Mouse (Mus musculus) liver, embryonic 11.5 days (tissue): ENCODE measurements around the gene Ceacam19. TPM values are rescaled to one million over a fixed set of nuclear protein-coding genes. Genes with fewer than 3 reads are reported as not detected.
A peak's percentile ranks its signal among the peaks of the same experiment; 100 is the strongest.
"Not testable (repeated sequence)": the region's sequence is repeated elsewhere in the genome, so short reads cannot be mapped to it uniquely, and the experiment has no call there.

Experiments
- ATAC-seq: fragments of 200-750 bp; cut with Nextera tagmentation; replicated peaks from 2 replicates; pipeline ENCODE4 v1.8.0; 2017; ENCODE audit warnings: moderate number of reproducible peaks, mild to moderate bottlenecking, moderate TSS enrichment, moderate library complexity; ENCODE audit not compliant: low FRiP score
- DNase-seq: peaks from one replicate; pipeline ENCODE4 v3.0.0-alpha.2; 2017; ENCODE audit warnings: low spot score
- H3K27ac ChIP-seq: fragments of 300-500 bp; sonication (generic); 2 replicates; pipeline ENCODE4 v1.5.1; 2014; ENCODE audit warnings: mild to moderate bottlenecking, low read depth, low read length, control low read depth
- H3K27me3 ChIP-seq: fragments of 300-500 bp; sonication (generic); replicated peaks from 2 replicates; pipeline ENCODE4 v1.6.1; 2014; ENCODE audit warnings: low read length, mixed read lengths; ENCODE audit not compliant: control insufficient read depth, insufficient read depth
- H3K36me3 ChIP-seq: fragments of 300-500 bp; sonication (generic); 2 replicates; pipeline ENCODE4 v1.6.1; 2014; ENCODE audit warnings: mild to moderate bottlenecking, low read length, moderate library complexity, mixed read lengths; ENCODE audit not compliant: control insufficient read depth, insufficient read depth
- H3K4me1 ChIP-seq: fragments of 300-500 bp; sonication (generic); replicated peaks from 2 replicates; pipeline ENCODE4 v1.6.1; 2014; ENCODE audit warnings: low read length, mixed read lengths; ENCODE audit not compliant: control insufficient read depth, insufficient read depth
- H3K4me2 ChIP-seq: fragments of 300-500 bp; sonication (generic); 2 replicates; pipeline ENCODE4 v1.6.1; 2014; ENCODE audit warnings: mild to moderate bottlenecking, control low read depth, moderate library complexity
- H3K4me3 ChIP-seq: fragments of 300-500 bp; sonication (generic); 2 replicates; pipeline ENCODE4 v1.5.1; 2014; ENCODE audit warnings: low read depth, low read length, control low read depth
- H3K9ac ChIP-seq: fragments of 300-500 bp; sonication (generic); 2 replicates; pipeline ENCODE4 v1.6.1; 2014; ENCODE audit warnings: low read depth, low read length, control low read depth
- H3K9me3 ChIP-seq: fragments of 300-500 bp; sonication (generic); 2 replicates; pipeline ENCODE4 v1.6.1; 2016; ENCODE audit warnings: low read length, inconsistent platforms, mixed read lengths; ENCODE audit not compliant: control insufficient read depth
- WGBS: fragments of 180-500 bp; shearing (Covaris S2); extraction: QIAGEN DNeasy Blood & Tissue Kit; methylation state at CpG from one replicate; pipeline ENCODE4 v1.1.7; 2014; 5-methylcytosine and 5-hydroxymethylcytosine counted together
- polyA plus RNA-seq: library from polyadenylated mRNA; unstranded; fragments of >200 nt; fragmentation: Nextera tagmentation; extraction: Ambion mirVana; gene quantifications from 2 replicates; pipeline ENCODE4 v1.2.1, GENCODE M21; 2014

The Ceacam19 gene
- not detected in 2 replicates for polyA plus RNA-seq

DNA sequence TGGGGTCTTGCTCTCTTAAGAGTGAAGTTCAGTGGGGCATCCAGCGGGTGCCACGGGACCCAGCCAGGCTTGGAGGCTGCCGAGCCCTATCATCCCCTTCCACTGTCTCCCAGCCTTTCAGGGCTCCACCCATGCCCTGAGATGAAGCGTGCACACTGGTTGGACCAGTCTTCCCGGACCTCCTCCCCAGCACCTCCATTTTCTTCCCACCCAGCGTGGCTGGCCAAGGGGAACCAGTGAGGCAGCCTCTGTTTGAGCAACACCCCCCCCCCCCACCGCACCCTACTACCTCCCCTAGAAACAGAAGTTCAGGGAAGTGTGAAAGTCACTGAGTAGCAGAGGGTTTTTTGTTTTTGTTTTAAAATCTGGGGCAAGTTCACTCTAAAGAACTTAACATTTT is at the start of gene Ceacam19:
Gene Ceacam19 (minus strand): TSS at position 117 of the 400 bp plus-strand sequence.
- DNase-seq (no peak), ATAC-seq (no peak)
- no peaks in the 10 kb centered on the region for H3K36me3 ChIP-seq
- H3K27me3 ChIP-seq, result no peaks in the 10 kb centered on the region
- H3K4me3 ChIP-seq, result no peak within 1 kb of the TSS
- no peak within 1 kb of the TSS for H3K4me2 ChIP-seq
- 61% methylated on average over 7 of the region's 7 CpGs for WGBS
- H3K9me3 ChIP-seq, result no peaks in the 10 kb centered on the region
- H3K4me1 ChIP-seq, result no peaks in the 10 kb centered on the region
- no peak within 1 kb of the TSS for H3K9ac ChIP-seq
- no peak within 1 kb of the TSS for H3K27ac ChIP-seq

DNA sequence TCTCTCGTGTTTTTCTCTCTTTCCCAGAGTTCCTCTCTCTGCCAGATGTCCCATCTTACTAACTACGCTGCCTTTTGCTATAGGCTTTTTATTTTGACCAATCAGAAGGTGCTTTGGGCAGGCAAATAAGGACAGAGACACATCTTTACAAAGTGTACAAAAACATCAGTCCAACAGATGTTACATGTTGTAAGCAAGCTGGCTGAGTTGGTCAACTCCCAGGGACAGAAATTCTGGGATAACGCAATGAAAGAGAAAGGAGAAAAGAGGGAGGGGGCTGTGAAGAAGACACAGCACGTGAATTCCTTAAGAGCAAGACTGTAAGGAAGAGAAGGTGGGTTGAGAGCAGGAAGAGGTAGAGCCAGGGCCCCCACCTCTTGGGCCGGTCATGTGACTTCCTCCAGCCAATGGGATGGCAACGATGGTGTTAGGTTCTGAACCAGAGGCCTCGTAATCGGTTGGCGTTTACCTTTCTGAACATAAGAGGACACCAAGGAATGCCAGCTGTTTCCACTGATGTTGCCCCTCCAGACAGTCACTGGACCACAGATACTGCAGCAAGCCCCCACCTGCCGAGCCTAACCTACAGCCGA is 49.6 kb upstream of the Ceacam19 start:
- Histone ChIP-seq H3K4me1 (peaks cover 4% of the 10 kb centered on the region), H3K4me3 (no peak overlapping the region), H3K9ac (no peak overlapping the region), H3K4me2 (no peak overlapping the region), H3K27me3 (no peaks in the 10 kb centered on the region), H3K9me3 (no peaks in the 10 kb centered on the region), H3K27ac (no peak overlapping the region), H3K36me3 (no peaks in the 10 kb centered on the region)
- no peak for DNase-seq
- no peak for ATAC-seq
- 76% methylated on average over 11 of the region's 11 CpGs for WGBS

DNA sequence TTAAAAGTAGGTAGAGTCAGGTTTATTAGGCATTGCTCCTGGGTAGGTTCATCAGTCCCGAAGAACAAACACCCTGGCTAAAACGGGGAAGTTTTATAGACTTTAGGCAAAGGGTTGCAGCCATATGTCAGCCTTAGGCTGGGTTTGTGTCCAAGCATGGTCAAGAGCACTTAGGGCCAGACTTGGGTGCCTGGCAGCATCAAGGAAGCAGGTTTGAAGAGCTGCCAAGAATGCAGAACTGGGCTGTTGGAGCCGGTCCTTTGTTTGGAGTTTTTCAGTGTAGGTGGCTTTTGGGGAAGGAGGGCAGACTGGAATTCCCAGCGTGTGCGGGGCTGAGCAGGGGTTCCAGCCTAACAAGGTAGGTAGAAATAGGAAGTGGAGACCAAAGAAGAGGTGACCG is 48.2 kb upstream of the Ceacam19 start:
- peak overlapping the region; percentile 78; the same call in 1 of the 2 replicates for H3K27ac ChIP-seq
- peaks cover 8% of the 10 kb centered on the region; the same call in 1 of the 2 replicates for H3K27me3 ChIP-seq
- H3K36me3 ChIP-seq, result no peaks in the 10 kb centered on the region
- DNase-seq (no peak), ATAC-seq (no peak)
- H3K4me2 ChIP-seq, result peak overlapping the region; percentile 53; the same call in 1 of the 2 replicates
- 67% methylated on average over 6 of the region's 6 CpGs for WGBS
- H3K9ac ChIP-seq, result no peak overlapping the region
- H3K9me3 ChIP-seq, result no peaks in the 10 kb centered on the region
- H3K4me3 ChIP-seq, result no peak overlapping the region
- H3K4me1 ChIP-seq, result peaks cover 4% of the 10 kb centered on the region

DNA sequence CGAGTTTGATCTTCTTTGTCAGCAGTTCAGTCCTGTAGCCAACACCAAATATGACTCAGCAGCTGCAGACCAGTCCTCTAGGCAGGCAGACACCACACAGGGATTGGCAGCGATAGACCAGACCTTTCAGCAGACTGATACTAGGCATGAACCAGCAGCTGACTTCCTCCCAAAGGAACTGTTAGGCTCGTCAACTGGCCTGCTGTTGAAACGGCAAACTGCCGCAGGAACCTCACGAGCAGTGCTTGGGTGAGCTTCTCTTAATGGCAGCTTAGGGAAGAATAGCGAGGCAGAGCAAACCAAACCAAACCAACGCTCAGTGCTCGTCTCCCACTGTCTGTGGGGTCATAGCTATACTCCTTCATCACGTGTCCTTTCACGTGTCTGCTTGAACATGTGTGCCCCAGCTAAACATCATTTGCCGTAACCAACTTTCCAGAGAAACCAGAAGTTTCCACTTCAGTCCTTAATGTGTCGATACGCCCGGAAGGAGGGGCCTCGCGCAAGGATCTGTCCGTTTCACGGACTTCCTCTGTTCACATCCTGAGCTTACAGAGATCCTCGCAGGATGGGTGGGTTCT is 47.5 kb upstream of the Ceacam19 start:
- WGBS, result 46% methylated on average over 20 of the region's 20 CpGs
- peak; percentile 51 for DNase-seq
- Histone ChIP-seq H3K4me2 (peak overlapping the region; percentile 53), H3K4me1 (peaks cover 4% of the 10 kb centered on the region), H3K4me3 (peak overlapping the region; percentile 19; the same call in 1 of the 2 replicates), H3K36me3 (no peaks in the 10 kb centered on the region), H3K9ac (0 out of 2 replicates have a peak overlapping the region, but pooled peaks have one; percentile 30), H3K27me3 (peaks cover 8% of the 10 kb centered on the region; the same call in 1 of the 2 replicates), H3K9me3 (no peaks in the 10 kb centered on the region), H3K27ac (peak overlapping the region; percentile 78)
- peak; percentile 50 for ATAC-seq

- peaks cover 4% of the 10 kb centered on the region for H3K4me1 ChIP-seq
- 20% methylated on average over 21 of the region's 21 CpGs for WGBS
- H3K4me2 ChIP-seq, result peak overlapping the region; percentile 64
- no peaks in the 10 kb centered on the region for H3K9me3 ChIP-seq
- H3K27ac ChIP-seq, result no peak overlapping the region
- H3K9ac ChIP-seq, result no peak overlapping the region
- H3K27me3 ChIP-seq, result peaks cover 8% of the 10 kb centered on the region; the same call in 1 of the 2 replicates
- peak overlapping the region; percentile 16; the same call in 1 of the 2 replicates for H3K4me3 ChIP-seq
- H3K36me3 ChIP-seq, result no peaks in the 10 kb centered on the region
- peak; percentile 52 for DNase-seq
- ATAC-seq, result peak; percentile 70
Observed at GRCm38 (mm10) chr7:19932877-19933809, 45.4 kb upstream of the Ceacam19 start.

DNA sequence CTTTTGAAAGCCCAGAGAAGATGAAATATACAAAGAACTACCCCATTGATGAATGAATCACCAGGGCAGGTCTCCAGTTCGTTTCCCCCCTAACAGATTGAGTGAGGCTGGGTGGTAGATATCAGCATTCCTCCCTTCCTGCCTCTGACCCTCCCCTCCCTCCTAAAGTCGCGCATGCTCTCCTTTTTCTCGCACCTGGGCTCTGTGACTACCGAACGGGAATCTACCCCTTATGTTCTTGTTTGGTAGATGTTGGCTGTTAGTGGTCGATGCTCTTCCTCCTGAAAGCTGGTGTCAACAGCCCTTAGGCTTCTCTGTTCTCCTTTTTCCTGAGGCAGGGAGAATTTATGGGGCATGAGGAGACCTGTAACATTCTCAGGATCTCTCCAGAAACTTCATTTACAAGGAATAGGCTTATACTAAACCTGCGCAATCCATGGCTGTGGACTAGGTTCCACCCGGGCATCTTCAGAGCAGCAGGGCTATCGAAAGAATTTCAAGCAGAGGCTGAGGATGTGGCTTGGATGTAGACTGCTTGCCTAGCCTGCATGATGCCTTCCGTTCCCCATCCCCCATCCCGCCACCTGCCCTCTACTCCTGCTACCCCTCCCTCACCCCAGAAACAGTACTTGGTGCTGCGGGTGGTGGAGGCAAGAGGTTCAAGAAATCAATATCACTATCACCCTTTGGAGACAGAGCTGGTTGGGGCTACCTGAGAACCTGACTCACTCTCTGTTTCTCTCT is 44.5 kb upstream of the Ceacam19 start:
- H3K36me3 ChIP-seq, result no peaks in the 10 kb centered on the region
- no peak overlapping the region for H3K27ac ChIP-seq
- no peak overlapping the region for H3K4me3 ChIP-seq
- H3K9me3 ChIP-seq, result no peaks in the 10 kb centered on the region
- peaks cover 8% of the 10 kb centered on the region; the same call in 1 of the 2 replicates for H3K27me3 ChIP-seq
- H3K9ac ChIP-seq, result no peak overlapping the region
- no peak for ATAC-seq
- H3K4me2 ChIP-seq, result no peak overlapping the region
- WGBS, result 12% methylated on average over 13 of the region's 13 CpGs
- no peak for DNase-seq
- peaks cover 4% of the 10 kb centered on the region for H3K4me1 ChIP-seq

- not testable (repeated sequence) for H3K9ac ChIP-seq, H3K27ac ChIP-seq, ATAC-seq, H3K4me1 ChIP-seq, H3K4me3 ChIP-seq, H3K36me3 ChIP-seq, H3K4me2 ChIP-seq, DNase-seq, H3K27me3 ChIP-seq, H3K9me3 ChIP-seq
- WGBS, result 73% methylated on average over 6 of the region's 6 CpGs
Observed at GRCm38 (mm10) chr7:19930481-19930880, 42.7 kb upstream of the Ceacam19 start.

GRCm38 (mm10) chr7:19928486-19928885 is 40.7 kb upstream of the Ceacam19 start:
- Histone ChIP-seq H3K4me3 (no peak overlapping the region), H3K9me3 (no peaks in the 10 kb centered on the region), H3K9ac (no peak overlapping the region), H3K36me3 (no peaks in the 10 kb centered on the region), H3K27ac (no peak overlapping the region), H3K4me1 (peaks cover 7% of the 10 kb centered on the region), H3K27me3 (peaks cover 8% of the 10 kb centered on the region; the same call in 1 of the 2 replicates), H3K4me2 (no peak overlapping the region)
- no peak for DNase-seq
- ATAC-seq, result no peak
- WGBS, result 76% methylated on average over 5 of the region's 5 CpGs
